Mouse (Mus musculus) layer of hippocampus, postnatal 14 days (tissue): ENCODE measurements at regions not wholly inside any gene's neighbourhood (a gene's known extent, or its start where the extent isn't known, plus 50 kb on each side); places are given as distances from the start of the nearest gene placed in this dataset.

Experiments used
- DNase-seq, 2 experiments: peaks; one replicate each; pipeline ENCODE4 v3.0.0; 2021 to 2022; ENCODE audit warnings: low spot score in 2 of 2, mixed read lengths in 1 of 2

GRCm38 (mm10) chr1:73363549-73364299, 348.0 kb upstream of the Tnp1 start:
- no peak for DNase-seq

DNA sequence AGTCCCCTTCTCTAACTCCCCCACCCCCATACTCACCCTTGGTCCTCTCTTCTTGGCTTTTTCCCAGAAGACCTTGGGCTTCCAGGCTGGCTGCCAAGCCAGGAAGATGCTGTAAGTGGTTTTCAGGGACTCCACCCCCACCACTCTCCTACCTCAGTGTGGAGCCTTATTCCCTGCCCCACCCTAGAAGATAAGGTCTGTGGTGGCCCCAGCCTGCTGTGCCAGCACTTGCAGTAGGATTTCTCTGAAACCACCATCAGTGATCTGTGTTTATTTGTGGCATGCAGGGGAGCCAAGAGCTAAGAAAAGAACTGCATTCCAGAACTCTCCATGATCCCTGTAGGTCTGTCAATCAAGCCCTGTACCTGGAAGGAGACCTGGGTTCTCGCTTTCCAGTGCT, 346.4 kb upstream of the Tnp1 start:
- no peak for DNase-seq

- DNase-seq: no peak
Observed at GRCm38 (mm10) chr1:73361300-73361699, 345.6 kb upstream of the Tnp1 start.

GRCm38 (mm10) chr1:73354447-73354846, 338.7 kb upstream of the Tnp1 start:
- DNase-seq: no peak

DNA sequence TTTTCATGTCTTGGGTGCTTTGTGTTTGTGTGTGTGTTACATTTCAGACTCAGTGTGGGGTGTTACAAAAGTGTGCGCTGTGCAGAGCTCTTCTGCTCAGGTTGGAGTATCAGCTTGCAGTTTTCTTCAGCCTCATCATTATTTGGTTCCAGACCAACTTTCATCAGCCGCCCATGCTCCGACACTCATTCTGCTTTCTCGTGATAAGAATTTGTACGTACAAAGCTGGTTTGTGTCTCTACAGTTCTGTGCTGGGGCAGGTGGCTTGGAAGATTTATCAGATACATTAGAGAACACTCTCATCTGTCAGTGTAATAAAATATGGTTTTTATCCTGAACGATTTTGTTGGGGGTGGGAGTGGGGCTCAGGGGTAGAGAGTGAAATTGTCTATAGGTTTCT, 332.8 kb upstream of the Tnp1 start:
- DNase-seq: peak in 1 of 2 experiments; percentile 52

- DNase-seq: no peak
Observed at GRCm38 (mm10) chr1:73344587-73344986, 328.9 kb upstream of the Tnp1 start.

- no peak for DNase-seq
Observed at GRCm38 (mm10) chr1:73341911-73342310, 326.2 kb upstream of the Tnp1 start.

GRCm38 (mm10) chr1:73337401-73337800, 321.7 kb upstream of the Tnp1 start:
- no peak for DNase-seq

- DNase-seq: no peak
Observed at GRCm38 (mm10) chr1:73309556-73309955, 293.8 kb upstream of the Tnp1 start.

GRCm38 (mm10) chr1:73308420-73308819, 292.7 kb upstream of the Tnp1 start:
- no peak for DNase-seq

DNA sequence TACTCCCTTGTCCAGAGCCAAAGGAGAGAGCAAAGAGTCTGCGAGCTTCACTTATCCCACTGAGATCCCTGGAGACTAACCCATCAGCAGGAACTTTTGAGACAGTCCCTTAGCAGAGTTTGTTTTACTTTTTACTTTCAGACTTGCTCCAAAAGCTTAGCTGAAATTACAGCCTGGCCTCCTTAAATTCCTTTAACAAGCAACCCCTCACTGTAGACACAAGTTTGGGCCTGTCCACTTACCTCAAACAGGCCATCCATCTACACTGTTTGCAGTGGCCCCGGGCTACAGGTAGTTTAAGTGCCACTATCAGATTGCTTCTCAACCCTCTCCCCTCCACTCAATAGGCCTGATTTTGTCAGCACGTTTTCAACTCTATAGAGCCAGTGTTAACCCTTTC, 291.5 kb upstream of the Tnp1 start:
- no peak for DNase-seq

- DNase-seq: no peak
Observed at GRCm38 (mm10) chr1:73299978-73300688, 284.4 kb upstream of the Tnp1 start.

DNA sequence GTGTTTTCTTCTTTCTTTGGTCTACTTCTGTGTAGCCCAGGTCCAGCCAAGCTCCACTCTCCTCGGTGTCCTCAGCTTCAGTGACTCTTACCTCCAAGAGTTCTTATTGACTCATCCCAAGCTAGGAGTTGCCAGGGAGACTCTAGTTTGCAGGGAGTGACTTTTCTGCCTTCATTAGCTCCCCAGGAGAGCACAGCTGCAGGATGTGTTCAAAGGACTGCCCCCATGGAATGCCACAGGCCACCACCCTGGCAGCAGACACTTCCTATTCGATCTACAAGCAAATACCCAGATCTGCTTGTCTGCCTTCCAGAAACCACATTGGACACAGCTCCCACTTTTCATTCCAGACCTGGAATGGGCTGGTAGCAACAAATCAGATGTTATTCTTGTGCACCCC, 269.6 kb upstream of the Tnp1 start:
- no peak for DNase-seq

GRCm38 (mm10) chr1:73274480-73274879, 258.8 kb upstream of the Tnp1 start:
- peak in 1 of 2 experiments; percentile 56 for DNase-seq

GRCm38 (mm10) chr1:73270787-73271391, 255.2 kb upstream of the Tnp1 start:
- no peak for DNase-seq

GRCm38 (mm10) chr1:73269051-73269755, 253.5 kb upstream of the Tnp1 start:
- DNase-seq: peak in 1 of 2 experiments; percentile 9

DNA sequence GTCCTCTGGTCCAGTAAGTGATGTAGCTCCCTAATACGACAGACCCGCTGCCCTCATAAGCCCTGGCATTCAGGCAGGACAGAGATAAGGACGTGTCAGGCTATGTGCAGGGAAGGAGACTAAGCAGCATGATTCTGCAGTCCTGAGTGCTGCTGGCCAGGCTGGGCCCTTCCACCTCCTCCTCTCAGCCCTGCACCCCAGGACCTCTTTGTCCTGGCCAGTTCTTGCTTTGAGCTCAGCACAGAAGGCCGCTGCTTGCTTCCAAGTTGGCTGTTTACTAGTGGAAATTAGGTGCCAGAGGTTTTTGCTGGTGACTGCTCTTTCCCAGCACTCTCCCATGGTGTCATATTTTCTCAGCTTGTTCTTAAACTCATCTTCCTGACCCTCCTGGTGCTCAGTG, 249.3 kb upstream of the Tnp1 start:
- DNase-seq: peak in 1 of 2 experiments; percentile 45

GRCm38 (mm10) chr1:73264245-73264644, 248.5 kb upstream of the Tnp1 start:
- DNase-seq: no peak

DNA sequence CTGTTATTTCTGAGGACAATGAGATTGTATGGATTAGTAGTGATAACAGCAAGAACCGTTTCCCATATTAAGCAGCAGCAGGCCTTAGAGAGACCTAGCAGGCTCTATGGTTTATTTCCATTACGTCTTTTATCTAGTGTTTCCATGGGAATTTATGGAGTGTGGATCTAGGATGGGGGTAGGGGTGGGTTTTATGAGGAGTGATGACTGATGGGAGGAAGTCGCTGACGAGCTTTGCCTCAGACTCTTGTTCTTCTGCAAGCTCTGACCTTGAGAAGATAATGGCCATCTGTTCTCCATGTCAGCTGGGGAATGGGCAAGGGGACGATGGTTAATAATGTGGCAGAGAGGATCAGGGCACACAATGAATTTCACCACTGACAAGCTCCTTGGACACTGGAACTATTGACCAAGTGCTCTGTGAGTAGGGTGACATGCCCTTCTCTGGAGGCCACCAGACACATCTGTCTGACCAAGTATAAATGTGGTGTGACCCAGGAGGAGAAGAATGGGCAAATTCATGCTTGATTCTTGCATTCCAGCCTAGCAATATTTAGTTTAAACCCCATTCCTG, 243.9 kb upstream of the Tnp1 start:
- DNase-seq: no peak

DNA sequence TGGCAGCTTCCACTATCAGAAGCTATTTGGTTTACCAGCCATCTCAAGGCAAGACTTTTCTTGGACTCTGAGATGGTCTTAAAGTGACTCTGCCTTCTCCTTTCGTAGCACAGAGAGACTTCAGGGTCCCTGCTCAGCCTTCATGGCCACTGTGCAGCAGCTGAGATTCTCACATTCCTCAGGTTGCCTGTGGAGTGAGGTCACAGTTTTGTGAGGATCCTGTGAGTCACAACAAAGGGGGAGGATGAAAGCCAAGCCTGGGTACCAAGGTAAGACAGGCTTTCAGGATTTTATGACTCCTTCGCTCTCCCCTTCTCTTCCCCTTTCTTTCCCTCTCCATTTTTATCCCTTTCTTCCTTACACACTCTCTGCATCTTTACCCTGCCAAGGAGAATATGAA, 241.6 kb upstream of the Tnp1 start:
- DNase-seq: no peak

- no peak for DNase-seq
Observed at GRCm38 (mm10) chr1:73251911-73252356, 236.2 kb upstream of the Tnp1 start.
